Mouse (Mus musculus): ENCODE data around the gene Tspan5.
A peak's percentile ranks its signal among the peaks of the same experiment; 100 is the strongest.

Gene Tspan5

DNA sequence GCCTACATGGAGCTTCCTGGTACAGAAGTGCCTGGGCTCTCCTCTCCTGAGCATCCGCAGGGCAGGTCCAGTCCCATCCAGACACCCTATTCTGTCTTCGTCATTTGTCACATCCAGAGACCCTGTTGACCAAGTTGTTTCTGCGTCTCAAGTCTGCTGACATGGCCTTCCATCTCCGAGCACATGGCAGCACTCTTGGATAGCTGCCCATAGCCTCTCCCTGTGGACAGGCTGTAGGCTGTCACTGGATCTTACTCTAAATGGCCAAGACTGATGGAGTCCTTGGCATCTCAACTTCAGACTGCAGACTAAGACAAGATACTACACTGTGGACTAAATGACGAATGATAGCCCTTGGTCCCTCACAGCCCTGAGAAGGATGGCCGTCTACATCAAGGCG lies 133.3 kb downstream of the Tspan5 start:
- no peak for DNase-seq (ENCODE audit: low spot score in 2 of 2)

DNA sequence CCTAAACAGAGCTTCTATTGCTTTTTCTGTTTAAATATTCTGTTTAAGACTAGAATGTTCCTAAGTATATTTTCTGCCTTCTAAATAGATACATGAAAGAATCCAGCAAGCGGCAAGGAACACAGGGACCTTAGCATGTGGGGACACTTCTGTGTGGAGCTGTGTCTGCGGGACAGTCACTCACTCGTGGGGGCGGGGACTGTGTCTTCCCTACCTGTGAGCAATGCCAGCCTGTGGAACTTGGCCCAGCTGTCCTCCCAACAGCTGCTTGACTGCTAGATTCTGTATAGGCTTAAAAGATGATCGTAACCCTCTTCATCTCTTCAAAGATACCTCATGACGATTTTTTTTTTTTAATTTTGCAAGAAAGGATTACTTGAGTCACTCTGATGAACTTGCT lies 133.9 kb downstream of the Tspan5 start:
- DNase-seq (ENCODE audit: low spot score in 2 of 2) = no peak

DNA sequence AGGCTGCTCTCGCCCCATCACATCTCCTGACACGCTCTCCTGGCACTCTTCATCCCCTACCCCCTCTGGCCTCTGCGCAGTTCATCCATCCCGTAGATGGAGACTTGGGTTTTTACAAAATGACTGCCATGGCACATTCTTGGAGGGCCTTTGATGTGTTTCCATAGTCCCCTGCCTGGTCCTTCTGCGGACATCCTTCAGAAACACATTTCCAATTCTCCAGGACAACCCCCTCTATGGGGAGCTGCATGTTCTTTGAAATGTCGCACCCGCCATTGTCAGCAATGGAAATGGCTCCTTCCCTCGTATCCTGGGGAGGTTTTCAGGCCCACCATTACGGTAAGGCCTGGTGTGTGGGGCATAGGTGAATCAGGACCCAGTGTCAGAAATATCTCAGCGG lies 134.4 kb downstream of the Tspan5 start:
- no peak for DNase-seq (ENCODE audit: low spot score in 2 of 2)

DNA sequence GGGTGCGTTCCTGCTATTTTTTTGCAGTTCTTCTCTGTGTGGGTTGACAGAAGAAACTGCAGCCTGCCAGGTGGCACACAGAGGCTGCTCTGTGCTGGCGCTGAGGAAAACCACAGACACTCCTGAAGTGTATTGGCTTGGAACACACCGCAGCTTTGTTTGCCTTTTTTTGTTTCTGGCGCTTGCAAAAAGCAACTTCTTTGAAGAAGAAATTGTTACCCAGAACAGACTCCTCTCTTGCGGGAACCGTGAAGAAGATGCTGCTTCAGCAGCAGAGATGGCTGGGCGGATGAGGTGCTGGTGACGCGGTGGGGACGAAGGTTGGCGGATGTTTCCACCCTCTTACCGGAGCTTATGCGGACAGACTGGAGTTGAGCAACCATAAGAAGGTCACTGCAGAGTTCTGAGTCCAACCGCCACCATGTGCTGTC lies 135.0 kb downstream of the Tspan5 start:
- no peak for DNase-seq (ENCODE audit: low spot score in 2 of 2)

DNA sequence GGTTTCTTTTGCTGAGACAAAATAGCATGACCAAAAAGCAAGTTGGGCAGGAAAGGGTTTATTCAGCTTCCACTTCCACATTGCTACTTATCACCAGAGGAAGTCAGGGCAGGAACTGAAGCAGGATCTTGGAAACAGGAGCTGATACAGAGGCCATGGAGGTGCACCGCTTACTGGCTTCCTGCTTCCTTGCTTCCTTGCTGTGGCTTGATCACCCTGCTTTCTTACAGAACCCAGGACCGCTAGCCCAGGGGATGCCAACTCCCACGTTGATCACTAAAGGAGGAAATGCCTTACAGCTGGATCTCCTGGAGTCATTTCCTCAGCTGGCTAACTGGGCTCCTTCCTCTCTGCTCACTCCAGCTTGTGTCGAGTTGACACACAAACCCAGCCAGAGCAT lies 135.7 kb downstream of the Tspan5 start:
- DNase-seq (ENCODE audit: low spot score in 2 of 2) = no peak

DNA sequence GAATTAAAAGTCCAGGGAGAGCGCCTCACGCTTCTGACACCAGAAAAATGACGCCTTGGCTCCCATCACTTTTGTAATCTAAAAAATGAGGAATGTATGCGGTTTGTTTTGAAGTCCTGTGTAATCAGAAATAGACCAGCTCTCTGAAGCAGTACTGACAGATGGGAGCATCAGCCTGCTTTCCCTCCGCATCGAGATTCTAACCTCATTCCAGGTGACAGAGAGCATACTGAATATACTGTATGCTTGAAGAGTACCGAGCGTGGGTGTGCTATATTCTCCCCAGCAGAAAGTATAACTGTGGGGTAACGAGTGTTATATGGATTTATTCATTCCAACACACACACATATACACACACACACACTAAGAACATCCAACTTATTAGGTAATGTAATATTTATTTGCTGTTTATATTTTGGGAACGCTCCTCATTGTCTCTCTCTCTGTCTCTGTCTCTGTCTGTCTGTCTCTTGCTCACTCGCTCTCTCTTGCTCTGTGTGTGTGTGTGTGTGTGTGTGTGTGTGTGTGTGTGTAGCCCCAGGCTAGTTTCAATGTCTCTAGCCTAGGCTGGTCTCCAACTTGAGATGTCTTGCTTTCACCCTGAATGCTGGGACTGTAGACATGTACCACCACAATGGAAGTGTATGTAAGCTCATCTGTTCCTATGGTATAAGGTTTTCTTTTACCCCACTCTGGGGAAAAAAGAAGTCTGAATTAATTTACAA lies 139.2 kb downstream of the Tspan5 start:
- DNase-seq (ENCODE audit: low spot score in 2 of 2) = no peak

DNA sequence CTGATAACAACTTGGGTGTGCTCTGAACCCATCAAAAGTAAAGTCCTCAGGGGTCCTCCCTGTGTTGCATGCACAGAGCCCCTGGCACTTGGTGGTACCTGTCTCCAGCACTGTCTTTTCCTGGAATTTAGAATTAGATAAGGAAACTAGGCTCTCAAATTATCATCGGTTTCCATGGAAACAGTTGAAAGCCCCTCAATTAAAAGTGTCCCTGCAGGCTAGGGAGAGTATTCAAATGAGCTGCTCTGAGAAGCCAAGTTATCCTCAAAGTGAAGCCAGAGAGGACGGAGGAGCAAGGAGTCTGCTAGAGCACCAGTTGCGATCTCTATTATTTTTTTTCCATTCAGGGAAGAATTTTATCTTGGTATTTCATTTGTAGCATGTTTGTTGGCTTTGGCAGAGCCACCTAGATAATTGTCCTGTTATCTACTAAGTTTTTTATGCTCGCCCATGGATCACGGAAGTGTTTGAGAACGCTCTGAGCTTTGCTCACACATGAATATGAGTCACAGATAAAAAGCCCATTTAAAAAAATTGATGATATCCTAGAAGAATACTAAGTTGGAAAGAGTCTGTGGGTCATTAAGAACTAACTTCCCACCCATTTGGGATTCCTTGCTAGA lies 139.8 kb downstream of the Tspan5 start:
- no peak for DNase-seq (ENCODE audit: low spot score in 2 of 2)

DNA sequence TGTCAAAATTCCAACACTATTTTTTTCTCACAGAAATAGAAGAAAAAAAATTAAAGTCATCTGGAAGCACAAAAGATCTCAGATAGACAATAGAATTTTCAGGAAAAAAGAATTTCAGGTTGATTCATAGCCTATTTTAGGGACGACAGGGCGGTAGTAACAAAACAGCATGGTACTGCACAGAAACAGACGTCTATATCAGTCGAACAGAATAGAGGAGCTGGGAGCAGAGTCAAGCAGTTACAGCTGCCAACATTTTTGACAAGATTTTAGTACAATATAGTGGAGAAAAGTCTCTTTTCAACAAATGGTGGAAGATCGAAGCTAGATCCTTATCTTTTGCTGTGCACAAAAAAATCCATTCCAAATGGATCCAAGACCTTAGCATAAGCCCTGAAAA lies 144.1 kb downstream of the Tspan5 start:
- DNase-seq (ENCODE audit: low spot score in 2 of 2) = no peak

DNA sequence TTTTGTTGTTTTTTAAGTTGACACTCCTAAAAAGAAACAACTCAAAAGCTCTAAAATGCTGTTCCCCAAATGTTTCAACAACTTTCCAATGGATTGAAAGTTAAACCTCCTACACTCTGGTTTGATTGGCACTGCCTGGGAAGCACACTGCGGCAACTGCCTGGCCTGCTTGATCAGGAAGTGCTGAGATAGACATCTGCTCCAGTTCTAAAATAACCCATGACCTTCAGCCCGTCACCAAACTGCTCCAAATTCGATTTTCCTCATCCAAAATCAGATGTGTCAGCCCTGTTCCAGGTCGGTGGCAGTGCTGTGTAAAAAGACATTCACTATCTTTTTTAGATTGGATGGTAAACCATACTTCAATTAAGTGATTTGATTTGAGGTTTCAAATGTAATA lies 147.2 kb downstream of the Tspan5 start:
- no peak for DNase-seq (ENCODE audit: low spot score in 2 of 2)

DNA sequence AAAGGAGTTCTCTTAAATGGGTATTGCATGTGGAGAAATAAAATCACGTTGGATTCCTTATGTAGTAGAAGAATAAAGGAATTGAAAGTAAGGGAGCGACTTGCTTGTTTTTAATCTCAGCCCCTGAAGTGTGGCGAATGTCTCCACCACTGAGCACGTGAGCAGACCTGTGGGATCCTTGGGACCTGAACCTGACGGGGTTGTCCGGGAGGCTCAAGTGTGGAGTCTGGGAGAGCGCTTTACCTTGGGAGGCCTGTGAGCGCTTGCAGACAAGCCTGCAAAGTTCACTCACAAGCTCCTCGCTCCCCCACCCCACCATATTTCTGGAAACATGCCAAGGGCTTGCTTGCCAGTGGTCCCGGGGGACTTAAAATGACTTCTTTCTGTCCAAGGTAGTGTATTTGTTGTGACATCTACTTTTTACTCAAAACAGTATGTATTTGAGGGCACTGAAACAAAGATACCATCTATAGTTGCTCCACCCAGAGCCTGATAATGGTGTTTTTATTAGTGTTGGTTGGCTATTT lies 147.8 kb downstream of the Tspan5 start:
- peak in 1 of 2 experiments; percentile 17 for DNase-seq (ENCODE audit: low spot score in 2 of 2)

DNA sequence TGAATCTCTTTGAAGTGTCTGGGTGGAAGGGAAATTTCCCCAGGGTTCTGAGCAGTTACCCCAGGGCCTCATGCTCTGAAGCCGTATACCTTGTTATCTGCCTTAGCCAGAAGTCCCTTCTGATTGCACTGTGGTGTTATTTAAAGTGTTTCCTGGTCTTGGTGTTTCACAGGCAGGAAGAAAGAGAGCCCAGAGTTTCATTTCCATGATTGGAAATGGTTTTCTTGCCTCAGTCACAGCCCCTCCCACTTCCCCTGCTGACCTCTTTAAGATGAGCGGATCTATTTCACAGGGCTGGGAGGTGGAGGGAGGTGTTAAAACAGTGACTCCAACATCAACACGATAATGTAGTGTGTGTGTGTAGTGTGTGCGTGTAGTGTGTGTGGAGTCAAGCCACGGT lies 151.5 kb downstream of the Tspan5 start:
- DNase-seq (ENCODE audit: low spot score in 2 of 2) = no peak

DNA sequence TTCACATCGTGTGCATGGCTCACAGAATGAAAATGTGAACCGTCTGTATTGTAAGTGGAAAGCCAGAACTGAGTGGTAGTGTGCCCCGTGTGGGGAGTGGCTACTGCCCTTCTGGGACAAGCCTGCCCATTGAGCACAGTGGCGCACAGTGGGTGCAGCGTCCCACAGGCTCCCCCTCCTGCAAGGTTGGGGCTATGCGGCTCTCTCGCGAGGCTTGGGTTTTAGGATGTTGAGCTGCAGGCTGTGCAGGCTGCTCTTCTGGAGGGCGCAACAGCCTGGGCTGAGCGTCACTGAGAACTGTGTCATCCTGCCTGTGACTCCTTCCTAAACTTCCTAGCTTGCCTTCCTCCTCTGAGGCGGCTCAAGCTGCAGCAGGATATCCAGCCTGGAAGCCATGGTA lies 155.5 kb downstream of the Tspan5 start:
- DNase-seq (ENCODE audit: low spot score in 2 of 2) = no peak

DNA sequence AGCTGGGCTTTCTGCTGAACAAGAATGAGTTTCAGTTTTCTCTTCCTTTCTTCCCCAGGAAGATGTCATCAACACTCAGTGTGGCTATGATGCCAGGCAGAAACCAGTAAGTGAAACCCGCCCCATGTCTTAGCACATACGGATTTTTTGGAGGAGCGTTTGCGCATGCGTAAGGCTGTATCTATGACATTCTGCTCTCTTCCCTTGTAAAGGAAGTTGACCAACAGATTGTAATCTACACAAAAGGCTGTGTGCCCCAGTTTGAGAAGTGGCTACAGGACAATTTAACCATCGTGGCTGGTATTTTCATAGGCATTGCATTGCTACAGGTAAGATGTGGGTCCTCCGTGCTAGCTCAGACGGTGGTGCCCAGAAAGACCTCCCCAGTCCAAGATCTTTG lies 156.1 kb downstream of the Tspan5 start:
- no peak for DNase-seq (ENCODE audit: low spot score in 2 of 2)

DNA sequence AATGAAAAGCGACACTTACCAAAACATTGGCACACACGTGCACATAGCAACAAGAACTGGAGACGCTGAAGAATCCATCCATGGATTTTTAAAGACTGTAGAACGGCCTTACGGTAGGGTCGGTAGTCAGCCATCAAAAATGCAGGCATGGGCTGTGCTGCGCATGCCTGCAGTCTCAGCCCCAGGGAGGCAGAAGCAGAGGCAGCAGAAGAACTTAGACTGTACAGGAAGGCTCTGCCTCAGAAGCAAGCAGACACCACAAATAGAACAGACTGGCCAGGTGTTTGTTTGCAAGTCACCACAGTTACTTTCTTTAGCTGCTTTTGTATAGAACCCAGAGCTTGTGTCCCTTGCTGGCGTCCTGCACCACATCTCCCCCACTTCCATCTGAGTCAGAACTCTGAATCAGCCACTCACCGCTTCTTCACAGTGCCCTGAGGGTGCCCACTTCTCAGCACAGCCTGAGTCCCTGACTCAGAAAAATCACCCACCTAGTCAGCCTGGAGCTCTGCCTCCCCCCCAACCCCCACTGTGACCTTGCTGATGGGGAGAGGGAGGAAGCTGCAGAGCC lies 158.7 kb downstream of the Tspan5 start:
- no peak for DNase-seq (ENCODE audit: low spot score in 2 of 2)

DNA sequence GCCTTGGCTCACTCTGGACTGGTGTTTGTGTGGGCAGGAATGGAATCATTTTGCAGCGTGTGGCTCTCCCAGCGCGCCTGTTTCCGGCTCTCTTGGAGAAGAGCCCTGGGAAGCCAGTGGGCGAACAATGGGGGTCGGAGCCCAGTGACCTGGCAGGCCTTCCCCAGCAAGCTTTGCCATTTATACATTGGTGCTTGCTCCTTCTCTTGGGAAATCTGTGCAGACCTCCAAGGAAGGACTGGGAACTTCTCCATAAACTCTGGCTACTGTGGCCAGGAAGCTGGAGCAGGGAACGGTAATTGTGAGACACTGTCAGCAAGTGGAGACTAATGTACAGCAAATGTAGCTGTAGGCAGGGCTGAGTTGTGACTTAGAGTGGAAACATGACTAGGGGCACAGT lies 163.7 kb downstream of the Tspan5 start:
- peak in 1 of 2 experiments; percentile 23 for DNase-seq (ENCODE audit: low spot score in 2 of 2)

DNA sequence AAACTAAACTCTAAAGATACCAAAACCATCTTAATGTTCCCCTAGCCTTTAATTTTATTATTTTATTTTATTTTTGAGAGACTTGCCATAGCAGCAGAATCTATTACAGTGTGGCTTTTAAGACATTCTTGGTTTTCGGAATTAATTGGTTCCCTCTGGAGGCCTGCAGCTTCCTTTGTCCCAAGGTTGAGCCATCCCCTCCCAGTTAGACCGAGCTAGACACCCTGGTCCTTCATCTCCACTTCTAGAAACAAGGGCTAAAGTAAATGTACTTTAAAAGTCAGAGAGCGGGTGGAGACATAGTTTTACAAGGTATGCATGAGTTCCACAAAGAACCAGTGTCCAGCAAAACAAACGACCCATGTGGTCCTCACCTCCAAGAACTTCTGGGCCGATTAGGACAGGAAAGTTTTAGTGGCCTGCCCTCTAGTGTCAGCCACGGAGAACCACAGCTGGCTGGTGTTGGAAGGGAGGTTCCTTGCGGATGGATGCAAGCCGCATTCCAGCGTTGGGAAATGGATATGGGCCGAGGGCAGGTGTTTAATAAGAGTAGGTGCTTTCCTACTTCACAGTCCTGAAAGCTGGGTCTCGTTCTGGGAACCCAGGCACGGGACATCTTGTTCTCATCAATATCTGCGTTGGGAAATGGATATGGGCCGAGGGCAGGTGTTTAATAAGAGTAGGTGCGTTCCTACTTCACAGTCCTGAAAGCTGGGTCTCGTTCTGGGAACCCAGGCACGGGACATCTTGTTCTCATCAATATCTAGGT lies 164.3 kb downstream of the Tspan5 start:
- DNase-seq (ENCODE audit: low spot score in 2 of 2) = peak; percentile 53 to 81

DNA sequence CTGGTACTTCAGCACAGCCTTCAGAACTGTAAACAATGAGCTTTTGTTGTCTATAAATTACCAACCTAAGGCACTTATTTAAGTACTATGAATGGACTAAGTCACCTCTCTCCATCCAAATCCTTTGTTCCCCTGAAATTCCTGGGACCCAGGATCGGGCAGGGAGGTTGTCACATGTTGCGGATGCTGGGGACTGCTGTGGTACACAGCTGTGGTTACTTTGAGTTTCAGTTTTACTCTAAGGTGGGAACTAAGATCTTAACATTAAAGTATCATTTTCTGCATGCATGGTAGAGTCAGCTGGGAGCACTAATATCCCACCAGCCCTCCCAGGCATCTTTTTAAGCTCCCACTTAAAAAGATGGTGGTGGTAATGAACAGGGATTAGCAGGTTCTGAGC lies 167.3 kb downstream of the Tspan5 start:
- no peak for DNase-seq (ENCODE audit: low spot score in 2 of 2)

DNA sequence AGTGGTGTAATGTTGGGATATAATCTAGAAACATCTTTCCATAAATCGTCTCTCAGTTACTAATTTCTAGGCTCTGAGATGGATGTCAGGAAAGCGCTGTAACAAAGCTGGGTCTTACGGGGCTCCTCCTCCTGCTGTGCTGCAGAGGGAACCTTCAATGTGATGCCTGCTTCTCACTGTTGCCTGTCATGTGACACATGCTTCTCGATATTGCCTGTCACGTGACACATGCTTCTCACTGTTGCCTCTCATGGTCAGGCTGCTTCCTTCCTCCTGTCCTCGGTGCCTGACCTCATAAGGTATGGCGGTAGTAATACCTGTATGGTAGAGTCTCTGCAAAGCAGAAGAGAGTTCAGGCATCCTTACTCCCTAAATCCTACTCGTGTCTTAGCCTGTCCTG lies 170.5 kb downstream of the Tspan5 start:
- DNase-seq (ENCODE audit: low spot score in 2 of 2) = no peak

DNA sequence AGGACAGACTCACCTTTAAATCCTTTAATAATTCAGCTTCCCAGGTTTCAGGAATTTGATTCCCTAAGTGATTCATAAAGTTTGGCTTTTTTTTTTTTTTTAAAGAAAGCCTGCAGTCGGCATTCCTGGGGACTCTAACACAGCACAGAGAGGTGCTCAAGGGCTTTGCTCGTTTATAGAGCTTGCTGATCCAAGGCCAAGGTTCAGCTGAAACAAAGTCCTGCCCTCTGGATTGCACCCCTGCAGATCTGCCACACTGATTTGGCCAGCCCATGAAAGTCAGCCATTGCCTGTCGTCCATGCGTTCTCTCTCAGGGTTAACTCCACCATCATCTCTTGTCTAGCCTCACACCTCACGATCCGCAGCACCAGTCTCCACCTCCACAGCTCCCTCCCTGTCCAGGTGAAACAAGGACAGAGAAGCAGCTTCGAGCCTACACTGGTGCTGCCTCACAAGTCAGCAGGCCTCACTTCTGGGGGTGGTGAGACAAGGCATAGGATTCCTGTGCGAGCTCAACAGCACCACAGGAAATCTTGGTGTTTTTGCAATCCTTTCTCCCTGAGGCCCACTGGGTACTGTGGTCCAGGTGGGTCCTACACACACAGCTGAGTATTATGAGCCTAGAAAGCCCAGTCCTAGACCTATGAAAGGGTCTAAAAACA lies 172.8 kb downstream of the Tspan5 start:
- no peak for DNase-seq (ENCODE audit: low spot score in 2 of 2)

DNA sequence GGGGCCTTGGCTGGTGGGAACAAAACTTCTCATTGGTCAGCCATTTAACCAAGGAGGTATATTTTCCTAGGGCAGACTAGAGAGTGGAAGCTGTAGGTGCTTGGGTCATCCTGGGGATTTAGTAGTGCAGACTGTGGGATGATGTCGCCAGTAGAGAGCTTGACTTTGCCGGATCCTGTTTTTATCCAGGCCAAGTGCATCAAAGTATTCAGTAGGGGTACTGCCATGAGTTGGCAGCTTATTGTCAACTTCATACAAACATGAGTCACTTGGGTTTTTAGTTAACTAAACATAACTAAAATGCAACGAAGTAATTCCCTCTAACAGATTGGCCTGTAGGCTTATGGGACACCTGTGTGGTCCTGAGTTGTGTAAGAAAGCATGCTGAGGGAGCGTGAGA lies 174.6 kb downstream of the Tspan5 start:
- DNase-seq (ENCODE audit: low spot score in 2 of 2) = no peak

DNA sequence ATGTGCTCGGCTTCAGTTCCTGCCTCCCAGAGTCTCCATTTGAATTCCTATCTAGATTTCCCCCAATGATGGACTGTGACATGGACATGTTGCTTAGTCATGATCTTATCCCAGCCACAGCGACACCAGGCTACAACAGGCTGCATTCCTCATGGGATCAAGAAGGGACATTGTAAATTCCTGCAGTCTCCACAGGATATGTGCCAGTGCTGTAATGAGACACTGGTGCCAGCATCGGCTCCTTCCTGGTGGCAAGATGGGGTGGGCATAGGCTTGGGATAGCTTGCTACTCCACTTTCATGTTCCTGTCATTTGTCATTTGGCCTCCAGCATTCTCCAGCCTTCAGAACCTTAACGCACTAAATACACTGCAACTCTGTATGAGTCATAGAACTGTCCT lies 175.0 kb downstream of the Tspan5 start:
- DNase-seq (ENCODE audit: low spot score in 2 of 2) = no peak

DNA sequence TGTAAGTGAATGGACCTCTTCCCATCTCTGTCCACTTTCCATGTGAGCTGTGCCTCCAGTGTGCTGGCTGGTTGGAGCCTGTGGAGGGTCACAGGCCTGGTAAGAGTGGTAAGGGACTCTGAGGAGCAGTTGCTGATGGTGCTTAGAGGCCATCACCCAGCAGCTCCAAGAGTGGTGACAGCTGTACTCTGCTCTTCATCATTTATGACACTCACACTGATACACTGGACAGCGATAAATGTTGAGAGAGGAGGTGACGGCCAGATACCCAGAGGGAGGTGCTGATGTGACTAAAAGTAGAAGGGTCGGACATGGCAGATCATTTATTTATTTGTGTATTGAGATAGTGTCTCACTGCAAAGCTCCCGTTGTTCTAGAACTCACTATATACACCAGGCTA lies 176.2 kb downstream of the Tspan5 start:
- DNase-seq (ENCODE audit: low spot score in 2 of 2) = no peak
